Mouse (Mus musculus): ENCODE data around the gene Zbtb25.

Zbtb25 gene

DNA sequence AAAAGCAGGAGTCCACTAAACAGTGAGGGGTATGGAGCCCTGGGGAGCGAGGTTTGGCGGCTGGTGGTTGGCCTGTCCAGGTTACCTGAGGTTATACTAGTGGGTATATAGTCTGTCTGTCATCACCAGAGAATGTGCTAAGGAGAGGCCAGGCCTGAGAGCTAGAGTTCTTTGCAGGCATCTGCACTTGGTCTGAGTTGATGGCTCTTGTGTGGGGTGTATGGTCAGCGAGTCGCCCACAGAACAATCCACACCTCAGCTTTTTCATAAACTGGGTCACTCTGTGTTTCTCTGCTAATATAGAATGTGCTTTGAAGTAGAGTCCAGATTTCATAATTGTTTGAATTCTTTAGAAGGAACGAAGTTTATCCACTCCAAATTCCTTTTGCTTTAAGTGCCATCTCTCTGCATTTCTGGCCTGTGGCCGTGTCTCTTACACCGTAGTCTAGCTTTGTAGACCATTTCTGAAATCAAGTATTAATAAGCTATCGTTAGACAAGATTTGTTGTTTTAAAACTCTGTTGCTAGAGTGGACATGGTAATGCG is 70.0 kb downstream of the Zbtb25 start:
- no peak for DNase-seq (ENCODE audit: low read depth, low spot score)

GRCm38 (mm10) chr12:76297830-76298229 is 71.6 kb downstream of the Zbtb25 start:
- no peak for DNase-seq (ENCODE audit: low read depth, low spot score)
